Mouse (Mus musculus) myocyte (in vitro differentiated cells): ENCODE measurements around the gene Tnni2. TPM values are rescaled to one million over a fixed set of nuclear protein-coding genes. Genes with fewer than 3 reads are reported as not detected.

ENCODE experiments used
- H3K27me3 ChIP-seq: one replicate; pipeline ENCODE4 v1.6.1; 2011; ENCODE audit not compliant: control insufficient read depth, insufficient read depth, insufficient read length
- H3K36me3 ChIP-seq: one replicate; pipeline ENCODE4 v1.6.1; 2011; ENCODE audit not compliant: control insufficient read depth, insufficient read depth
- H3K4me2 ChIP-seq: one replicate; pipeline ENCODE4 v1.6.1; 2011; ENCODE audit warnings: low read depth, control low read depth
- H3K4me3 ChIP-seq: one replicate; pipeline ENCODE4 v1.5.1; 2011; ENCODE audit warnings: mild to moderate bottlenecking, control low read depth, moderate library complexity
- H3K79me2 ChIP-seq: one replicate; pipeline ENCODE4 v1.6.1; 2011; ENCODE audit not compliant: control insufficient read depth, insufficient read depth
- H3ac ChIP-seq: one replicate; pipeline ENCODE4 v1.6.1; 2011; ENCODE audit not compliant: control insufficient read depth, insufficient read length
- CEBPB ChIP-seq: IDR thresholded peaks from 2 replicates; pipeline ENCODE4 v1.6.1; 2011; ENCODE audit warnings: mild to moderate bottlenecking, moderate library complexity; ENCODE audit not compliant: poor library complexity, insufficient read depth, severe bottlenecking
- E2F4 ChIP-seq: IDR thresholded peaks from one replicate; pipeline ENCODE4 v1.6.1; 2011; ENCODE audit warnings: mild to moderate bottlenecking, control low read depth, moderate library complexity; ENCODE audit not compliant: insufficient read depth
- MAX ChIP-seq: IDR thresholded peaks from one replicate; pipeline ENCODE4 v1.6.1; 2011; ENCODE audit warnings: low read depth, mild to moderate bottlenecking, control low read depth
- MYOD1 ChIP-seq, 3 experiments: IDR thresholded peaks; one replicate each; pipeline ENCODE4 v1.6.1; 2011; ENCODE audit warnings: control low read depth in 2 of 3, low read depth in 2 of 3, mild to moderate bottlenecking in 2 of 3, moderate library complexity in 1 of 3; ENCODE audit not compliant: insufficient read length in 2 of 3, control insufficient read depth in 1 of 3
- MYOG ChIP-seq, 3 experiments: IDR thresholded peaks; one replicate each; pipeline ENCODE4 v1.6.1; 2011; ENCODE audit warnings: control low read depth in 2 of 3, low read depth in 2 of 3, mild to moderate bottlenecking in 2 of 3; ENCODE audit not compliant: insufficient read length in 2 of 3, control insufficient read depth in 1 of 3, insufficient read depth in 1 of 3
- POLR2A ChIP-seq: IDR thresholded peaks from one replicate; pipeline ENCODE4 v1.6.1; 2011; ENCODE audit warnings: low read depth, mild to moderate bottlenecking, control low read depth, moderate library complexity; ENCODE audit not compliant: insufficient read length
- POLR2AphosphoS2 ChIP-seq: IDR thresholded peaks from one replicate; pipeline ENCODE4 v1.6.1; 2011; ENCODE audit warnings: low read depth, control low read depth; ENCODE audit not compliant: insufficient read length
- REST ChIP-seq: IDR thresholded peaks from one replicate; pipeline ENCODE4 v1.6.1; 2011; ENCODE audit warnings: mild to moderate bottlenecking, control low read depth, moderate library complexity; ENCODE audit not compliant: insufficient read depth, insufficient read length
- SRF ChIP-seq: IDR thresholded peaks from one replicate; pipeline ENCODE4 v1.6.1; 2011; ENCODE audit warnings: low read depth; ENCODE audit not compliant: control insufficient read depth, insufficient read length
- TCF12 ChIP-seq: IDR thresholded peaks from one replicate; pipeline ENCODE4 v1.6.1; 2011; ENCODE audit warnings: mild to moderate bottlenecking, control low read depth; ENCODE audit not compliant: poor library complexity, insufficient read depth, severe bottlenecking
- TCF3 ChIP-seq: IDR thresholded peaks from one replicate; pipeline ENCODE4 v1.6.1; 2011; ENCODE audit warnings: low read depth, control low read depth; ENCODE audit not compliant: insufficient read length
- USF1 ChIP-seq: IDR thresholded peaks from one replicate; pipeline ENCODE4 v1.6.1; 2011; ENCODE audit warnings: low read depth, mild to moderate bottlenecking, control low read depth, moderate library complexity
- polyA plus RNA-seq: library from polyadenylated mRNA; unstranded; fragments of >200 nt; fragmentation: generic; extraction: Trizol; gene quantifications from one replicate; pipeline ENCODE4 v1.2.1, GENCODE M21; 2012; ENCODE audit warnings: missing spikeins

The Tnni2 gene
- polyA plus RNA-seq, 1 experiment: 3,238 TPM

DNA sequence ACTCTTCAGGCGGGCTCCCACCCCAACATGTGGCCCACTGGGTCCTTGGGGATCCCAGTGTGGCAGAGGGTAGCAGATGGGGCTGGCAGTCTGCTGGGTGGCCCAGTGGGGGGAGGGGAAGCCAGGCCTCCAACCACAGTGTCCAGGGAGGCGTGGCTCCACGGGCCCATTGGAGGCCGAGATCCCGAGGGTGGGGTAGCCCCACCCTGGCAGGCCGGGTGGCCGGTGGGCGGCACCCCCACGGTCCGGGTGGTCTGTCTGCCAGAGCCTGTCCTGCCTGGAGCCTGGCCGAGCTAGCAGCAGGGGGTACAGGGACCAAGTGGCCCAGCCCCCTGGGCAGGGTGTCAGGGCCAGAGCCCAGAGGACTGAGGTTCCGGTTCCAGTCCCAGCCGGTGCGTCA, 33.2 kb downstream of the Tnni2 start:
- TF ChIP-seq POLR2A: peak; percentile 74
- TF ChIP-seq POLR2AphosphoS2: peak; percentile 78
- no peak for TF ChIP-seq TCF12
- TF ChIP-seq USF1: no peak
- TF ChIP-seq MAX: no peak
- no peak for TF ChIP-seq TCF3
- no peak for TF ChIP-seq REST
- TF ChIP-seq SRF: no peak
- TF ChIP-seq MYOD1 (IDR thresholded peaks at IDR 0.05; ENCODE audit: control insufficient read depth in 1 of 3, insufficient read length in 2 of 3, low read depth in 2 of 3): peak in 2 of 3 experiments; percentile 59 to 61
- TF ChIP-seq E2F4: no peak
- no peak for TF ChIP-seq CEBPB
- peak in 2 of 3 experiments; percentile 45 to 74 for TF ChIP-seq MYOG (IDR thresholded peaks at IDR 0.05; ENCODE audit: control insufficient read depth in 1 of 3, insufficient read depth in 1 of 3, insufficient read length in 2 of 3, low read depth in 2 of 3)
- Histone ChIP-seq H3ac (peak overlapping the region; percentile 13), H3K4me3 (peak overlapping the region; percentile 86), H3K36me3 (no peaks in the 10 kb centered on the region), H3K4me2 (peak overlapping the region; percentile 94), H3K79me2 (peaks cover 84% of the 10 kb centered on the region), H3K27me3 (no peaks in the 10 kb centered on the region)

DNA sequence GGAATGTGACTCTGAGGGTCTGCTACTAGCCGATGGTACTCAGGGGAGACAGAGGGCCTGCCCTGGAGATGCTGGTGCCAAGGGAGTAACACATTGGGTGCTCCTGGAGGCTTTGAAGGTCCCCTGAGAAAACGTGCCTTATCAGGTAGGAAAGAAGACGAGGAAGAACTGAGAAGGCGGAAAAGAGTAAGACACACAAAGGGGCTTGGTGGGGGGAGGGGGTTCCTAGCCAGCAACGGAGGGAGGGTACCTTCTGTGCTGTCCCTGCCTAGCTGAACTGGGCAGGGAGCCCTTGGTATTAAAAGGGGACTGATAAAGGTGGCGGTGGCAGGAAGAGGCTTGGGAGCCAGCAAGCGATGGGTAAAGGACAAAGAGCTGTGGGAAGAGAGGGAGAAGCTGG, 34.0 kb downstream of the Tnni2 start:
- Histone ChIP-seq H3K27me3 (no peaks in the 10 kb centered on the region), H3K4me3 (peak overlapping the region; percentile 86), H3K79me2 (peaks cover 92% of the 10 kb centered on the region), H3ac (peak overlapping the region; percentile 13), H3K36me3 (peaks cover 4% of the 10 kb centered on the region), H3K4me2 (peak overlapping the region; percentile 94)
- no peak for TF ChIP-seq MYOD1 (IDR thresholded peaks at IDR 0.05; ENCODE audit: control insufficient read depth in 1 of 3, insufficient read length in 2 of 3, low read depth in 2 of 3)
- peak; percentile 4 for TF ChIP-seq POLR2A

DNA sequence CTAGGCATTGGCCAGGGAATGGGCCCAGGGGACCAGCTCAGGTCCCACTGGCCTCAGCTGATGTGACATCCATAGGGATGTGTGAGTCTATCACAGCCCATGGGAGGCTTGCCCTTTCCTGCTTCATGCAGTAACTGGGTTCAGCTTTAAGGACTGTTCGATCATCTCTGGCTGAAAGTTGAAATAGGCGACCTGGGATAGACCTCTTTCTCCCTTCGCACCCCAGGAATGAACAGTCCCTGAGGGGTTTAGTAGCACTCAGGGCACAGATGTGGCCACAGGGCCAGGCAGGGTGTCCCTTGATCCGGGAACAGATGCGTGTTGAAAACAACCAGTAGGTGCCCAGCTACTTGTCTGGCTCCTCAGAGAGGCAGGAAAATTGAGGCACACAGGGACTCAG, 34.7 kb downstream of the Tnni2 start:
- peaks cover 98% of the 10 kb centered on the region for H3K79me2 ChIP-seq
- peaks cover 4% of the 10 kb centered on the region for H3K36me3 ChIP-seq
- TF ChIP-seq REST (no peak), E2F4 (no peak), MAX (no peak), MYOG (IDR thresholded peaks at IDR 0.05; ENCODE audit: control insufficient read depth in 1 of 3, insufficient read depth in 1 of 3, insufficient read length in 2 of 3, low read depth in 2 of 3) (no peak), USF1 (no peak), TCF12 (no peak), POLR2AphosphoS2 (peak; percentile 31)
- peak overlapping the region; percentile 94 for H3K4me2 ChIP-seq
- no peaks in the 10 kb centered on the region for H3K27me3 ChIP-seq
- peak overlapping the region; percentile 13 for H3ac ChIP-seq
- H3K4me3 ChIP-seq: peak overlapping the region; percentile 86

- TF ChIP-seq POLR2A (peak; percentile 65), SRF (no peak), POLR2AphosphoS2 (no peak)
- H3K27me3 ChIP-seq: no peaks in the 10 kb centered on the region
- H3K36me3 ChIP-seq: peaks cover 4% of the 10 kb centered on the region
- peaks cover 92% of the 10 kb centered on the region for H3K79me2 ChIP-seq
- peak overlapping the region; percentile 86 for H3K4me3 ChIP-seq
- peak overlapping the region; percentile 13 for H3ac ChIP-seq
- peak overlapping the region; percentile 94 for H3K4me2 ChIP-seq
Observed at GRCm38 (mm10) chr7:142476795-142477452, 35.3 kb downstream of the Tnni2 start.

DNA sequence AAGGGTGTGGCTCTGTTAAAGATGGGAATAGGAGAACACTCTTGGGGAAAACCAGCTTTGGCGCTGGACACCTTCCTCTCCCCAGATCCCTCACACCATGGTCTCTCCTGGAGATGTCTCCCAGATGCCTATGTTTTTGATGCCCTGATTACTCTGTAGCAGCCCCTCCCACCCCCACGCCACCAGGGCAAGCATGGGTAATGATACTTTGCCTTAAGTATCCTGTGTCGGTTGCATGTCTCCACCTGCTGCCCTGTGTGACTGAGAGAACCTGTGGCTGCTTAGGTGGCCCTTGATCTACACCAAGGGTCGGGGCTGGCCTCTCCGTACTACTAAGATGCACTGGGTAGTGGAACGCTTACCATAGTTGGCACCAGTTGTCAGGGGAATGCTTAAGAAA, 36.4 kb downstream of the Tnni2 start:
- TF ChIP-seq POLR2A: no peak
- no peak for TF ChIP-seq TCF3
- no peak for TF ChIP-seq TCF12
- TF ChIP-seq USF1: no peak
- TF ChIP-seq MYOG (IDR thresholded peaks at IDR 0.05; ENCODE audit: control insufficient read depth in 1 of 3, insufficient read depth in 1 of 3, insufficient read length in 2 of 3, low read depth in 2 of 3): no peak
- TF ChIP-seq MYOD1 (IDR thresholded peaks at IDR 0.05; ENCODE audit: control insufficient read depth in 1 of 3, insufficient read length in 2 of 3, low read depth in 2 of 3): no peak
- no peak for TF ChIP-seq SRF
- no peak for TF ChIP-seq CEBPB
- no peak for TF ChIP-seq REST
- no peak for TF ChIP-seq POLR2AphosphoS2
- no peak for TF ChIP-seq E2F4
- no peak for TF ChIP-seq MAX
- H3K4me3 ChIP-seq: peak overlapping the region; percentile 86
- H3K79me2 ChIP-seq: peaks cover 90% of the 10 kb centered on the region
- no peaks in the 10 kb centered on the region for H3K27me3 ChIP-seq
- no peak overlapping the region for H3ac ChIP-seq
- H3K4me2 ChIP-seq: peak overlapping the region; percentile 94
- H3K36me3 ChIP-seq: peaks cover 4% of the 10 kb centered on the region
